Mouse (Mus musculus) retina, adult 2 months (tissue): ENCODE measurements around the gene Recql5.
A peak's percentile ranks its signal among the peaks of the same experiment; 100 is the strongest.

Source experiments
- DNase-seq: peaks from one replicate; pipeline ENCODE4 v3.0.0-alpha.2; 2012; ENCODE audit warnings: low read depth, low spot score

Recql5 gene

GRCm38 (mm10) chr11:115901338-115902161 lies 31.7 kb downstream of the Recql5 start:
- no peak for DNase-seq

GRCm38 (mm10) chr11:115900561-115901337 lies 32.5 kb downstream of the Recql5 start:
- DNase-seq, result no peak

GRCm38 (mm10) chr11:115899486-115900266 lies 33.6 kb downstream of the Recql5 start, which contains the start of gene Smim5:
Smim5 (plus strand) TSS chr11:115899966.
- DNase-seq, result no peak

- peak; percentile 9 for DNase-seq
Observed at GRCm38 (mm10) chr11:115898886-115899285, 34.4 kb downstream of the Recql5 start.

- DNase-seq, result no peak
Observed at GRCm38 (mm10) chr11:115898446-115898845, 34.8 kb downstream of the Recql5 start.

- peak; percentile 23 for DNase-seq
Observed at GRCm38 (mm10) chr11:115894755-115895520, 38.3 kb downstream of the Recql5 start.

GRCm38 (mm10) chr11:115893071-115893470 lies 40.2 kb downstream of the Recql5 start:
- no peak for DNase-seq

GRCm38 (mm10) chr11:115892213-115892612 lies 41.1 kb downstream of the Recql5 start:
- no peak for DNase-seq

- DNase-seq, result no peak
Observed at GRCm38 (mm10) chr11:115889159-115889558, 44.1 kb downstream of the Recql5 start.

GRCm38 (mm10) chr11:115888020-115888419 lies 45.3 kb downstream of the Recql5 start:
- DNase-seq, result no peak

- no peak for DNase-seq
Observed at GRCm38 (mm10) chr11:115886446-115886845, 46.8 kb downstream of the Recql5 start.

- no peak for DNase-seq
Observed at GRCm38 (mm10) chr11:115885281-115885680, 48.0 kb downstream of the Recql5 start.

- DNase-seq, result no peak
Observed at GRCm38 (mm10) chr11:115884361-115884760, 48.9 kb downstream of the Recql5 start.

GRCm38 (mm10) chr11:115883251-115883650 lies 50.0 kb downstream of the Recql5 start:
- no peak for DNase-seq

GRCm38 (mm10) chr11:115881002-115881401 lies 52.3 kb downstream of the Recql5 start:
- DNase-seq, result no peak

- DNase-seq, result no peak
Observed at GRCm38 (mm10) chr11:115878071-115878470, 55.2 kb downstream of the Recql5 start.

- DNase-seq, result no peak
Observed at GRCm38 (mm10) chr11:115877174-115877755, 56.0 kb downstream of the Recql5 start.

- no peak for DNase-seq
Observed at GRCm38 (mm10) chr11:115876438-115876837, 56.8 kb downstream of the Recql5 start.

- DNase-seq, result no peak
Observed at GRCm38 (mm10) chr11:115875935-115876334, 57.3 kb downstream of the Recql5 start.

GRCm38 (mm10) chr11:115872437-115872836 lies 60.8 kb downstream of the Recql5 start:
- DNase-seq, result no peak

- DNase-seq, result no peak
Observed at GRCm38 (mm10) chr11:115869393-115869792, 63.9 kb downstream of the Recql5 start.
